Mouse (Mus musculus): ENCODE results near the gene Hormad2. TPM values are rescaled to one million over a fixed set of nuclear protein-coding genes. Genes with fewer than 3 reads are reported as not detected.

Hormad2 gene
- polyA plus RNA-seq, 1 experiment from 2014 or later, result 0.36 TPM

DNA sequence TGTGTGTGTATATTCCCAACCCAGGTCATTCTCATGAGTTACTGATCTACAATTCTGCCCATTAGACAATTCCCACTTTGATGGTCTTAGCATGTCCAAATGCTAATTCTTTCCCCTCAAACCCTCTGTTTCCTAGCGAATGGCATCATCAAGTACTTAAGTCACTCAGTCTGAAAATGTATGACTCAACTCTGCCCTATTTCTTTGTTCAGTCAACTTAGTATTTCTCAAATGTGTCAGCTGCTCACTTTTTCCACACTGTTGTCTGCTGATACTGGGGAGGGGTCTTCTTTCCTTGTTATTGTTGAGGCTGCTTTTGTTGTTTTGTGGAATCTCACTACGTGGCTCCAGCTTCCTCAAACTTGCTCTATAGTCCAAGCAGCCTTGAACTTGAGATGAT lies 2.7 kb downstream of the Hormad2 start:
- 67% methylated on average over 2 of the region's 2 CpGs for WGBS
- H3K4me1 ChIP-seq, result peaks cover 5% of the 10 kb centered on the region; the same call in 1 of the 2 replicates
- ATAC-seq (ENCODE audit: low FRiP score, low read depth), result no peak
- no peak overlapping the region for H3K27ac ChIP-seq
- H3K9ac ChIP-seq, result no peak overlapping the region
- no peak overlapping the region for H3K4me3 ChIP-seq
- H3K4me2 ChIP-seq (replicated peaks), result no peak overlapping the region
- H3K9me3 ChIP-seq, result no peaks in the 10 kb centered on the region
- no peaks in the 10 kb centered on the region for H3K27me3 ChIP-seq
- H3K36me3 ChIP-seq, result no peaks in the 10 kb centered on the region

DNA sequence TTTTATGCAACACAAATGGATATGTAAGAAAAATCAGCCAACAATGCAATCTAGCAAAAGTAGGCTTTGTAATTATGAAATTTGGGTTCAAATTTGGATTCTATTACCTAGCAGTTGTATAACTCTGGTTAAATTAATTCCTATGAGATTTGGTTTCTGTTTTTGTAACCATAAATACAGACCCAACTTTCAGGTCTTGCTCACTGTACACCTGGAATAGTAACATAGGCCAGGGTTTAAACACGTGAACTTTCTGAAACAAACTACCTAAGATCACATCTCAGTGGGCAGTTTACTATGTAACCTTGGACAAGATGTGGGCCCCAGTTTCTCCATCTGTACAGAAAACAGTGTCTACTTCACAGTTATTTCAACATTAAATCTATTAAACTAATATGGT lies 3.6 kb downstream of the Hormad2 start:
- Histone ChIP-seq H3K27ac (no peak overlapping the region), H3K4me2 (replicated peaks) (no peak overlapping the region), H3K9ac (no peak overlapping the region), H3K9me3 (no peaks in the 10 kb centered on the region), H3K36me3 (no peaks in the 10 kb centered on the region), H3K27me3 (no peaks in the 10 kb centered on the region), H3K4me1 (peaks cover 5% of the 10 kb centered on the region; the same call in 1 of the 2 replicates), H3K4me3 (no peak overlapping the region)
- WGBS, result 66% methylated on average over 1 of the region's 1 CpGs
- no peak for ATAC-seq (ENCODE audit: low FRiP score, low read depth)

DNA sequence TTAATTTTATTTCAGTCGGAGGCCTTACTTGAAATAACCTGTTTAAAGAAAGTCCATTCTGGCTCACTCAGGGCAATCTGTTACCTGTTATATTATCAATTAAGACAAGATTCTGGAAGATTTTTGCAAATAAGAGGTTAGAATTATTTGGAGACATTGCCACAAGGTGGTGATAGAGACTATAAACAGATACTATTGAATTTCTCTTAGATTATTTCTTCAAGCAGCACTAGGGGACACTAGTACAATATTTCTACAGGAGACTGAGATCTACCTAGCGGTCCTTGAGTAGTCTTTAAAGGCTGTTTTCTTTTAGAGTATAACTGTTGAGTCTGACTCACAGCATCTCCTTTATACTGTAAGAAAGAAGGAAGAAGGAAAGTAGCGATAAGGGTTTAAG lies 4.3 kb downstream of the Hormad2 start:
- H3K4me1 ChIP-seq, result peaks cover 5% of the 10 kb centered on the region; the same call in 1 of the 2 replicates
- H3K36me3 ChIP-seq, result no peaks in the 10 kb centered on the region
- no peaks in the 10 kb centered on the region for H3K27me3 ChIP-seq
- H3K9me3 ChIP-seq, result no peaks in the 10 kb centered on the region
- H3K4me3 ChIP-seq, result no peak overlapping the region
- H3K4me2 ChIP-seq (replicated peaks), result no peak overlapping the region
- no peak for ATAC-seq (ENCODE audit: low FRiP score, low read depth)
- WGBS, result 79% methylated on average over 3 of the region's 3 CpGs
- no peak overlapping the region for H3K27ac ChIP-seq
- no peak overlapping the region for H3K9ac ChIP-seq

DNA sequence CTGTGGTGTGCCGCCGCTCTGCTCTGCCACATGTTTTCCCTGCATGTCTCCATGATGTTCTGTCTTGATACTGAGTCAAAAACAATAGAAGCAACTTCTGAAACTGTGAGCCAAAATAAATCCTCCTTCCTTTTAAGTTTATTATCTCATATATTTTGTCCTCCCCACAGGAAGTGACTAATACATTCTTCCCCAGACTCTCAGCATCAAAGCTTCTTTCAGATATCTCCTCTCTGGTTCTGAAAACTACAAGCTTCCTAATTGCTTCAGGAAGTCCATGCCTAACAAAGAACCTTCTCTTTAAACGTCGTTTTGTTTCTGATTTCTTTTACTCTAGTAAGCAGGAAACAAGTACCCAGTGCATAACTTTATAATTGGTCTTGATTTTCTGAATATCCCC lies 6.4 kb downstream of the Hormad2 start:
- H3K9me3 ChIP-seq, result no peaks in the 10 kb centered on the region
- 63% methylated on average over 4 of the region's 4 CpGs for WGBS

DNA sequence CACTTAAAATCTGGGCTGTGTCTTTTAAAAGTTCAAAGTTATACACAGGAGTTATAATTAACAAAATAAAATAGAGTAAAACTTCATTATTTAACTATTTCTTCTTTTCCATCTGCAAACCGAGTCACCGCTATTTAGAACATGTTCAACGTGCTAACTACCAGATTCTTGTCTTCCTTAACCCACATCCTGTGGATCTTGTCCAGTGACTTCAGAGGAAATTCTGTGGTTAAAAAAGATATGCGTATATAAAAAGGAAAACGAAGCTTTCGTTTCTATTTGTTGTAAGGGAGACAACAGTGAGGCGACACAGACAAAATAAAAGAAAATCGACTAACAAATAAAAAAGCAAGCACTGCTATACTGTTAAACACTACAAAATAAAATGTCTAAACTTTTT lies 17.1 kb downstream of the Hormad2 start:
- WGBS, result 84% methylated on average over 8 of the region's 8 CpGs
- Histone ChIP-seq H3K9me3 (no peaks in the 10 kb centered on the region), H3K4me3 (no peak overlapping the region), H3K9ac (no peak overlapping the region), H3K27ac (no peak overlapping the region), H3K36me3 (no peaks in the 10 kb centered on the region), H3K27me3 (peaks cover 12% of the 10 kb centered on the region), H3K4me2 (replicated peaks) (no peak overlapping the region), H3K4me1 (no peaks in the 10 kb centered on the region)
- no peak for ATAC-seq (ENCODE audit: low FRiP score, low read depth)

More for the DNA sequence above, 6.4 kb downstream of the Hormad2 start:
- H3K4me1 ChIP-seq, result no peaks in the 10 kb centered on the region
- no peaks in the 10 kb centered on the region for H3K36me3 ChIP-seq
- no peaks in the 10 kb centered on the region for H3K27me3 ChIP-seq
- no peak for ATAC-seq (ENCODE audit: low FRiP score, low read depth)
- no peak overlapping the region for H3K27ac ChIP-seq
- no peak overlapping the region for H3K4me2 ChIP-seq (replicated peaks)
- no peak overlapping the region for H3K4me3 ChIP-seq
- no peak overlapping the region for H3K9ac ChIP-seq

DNA sequence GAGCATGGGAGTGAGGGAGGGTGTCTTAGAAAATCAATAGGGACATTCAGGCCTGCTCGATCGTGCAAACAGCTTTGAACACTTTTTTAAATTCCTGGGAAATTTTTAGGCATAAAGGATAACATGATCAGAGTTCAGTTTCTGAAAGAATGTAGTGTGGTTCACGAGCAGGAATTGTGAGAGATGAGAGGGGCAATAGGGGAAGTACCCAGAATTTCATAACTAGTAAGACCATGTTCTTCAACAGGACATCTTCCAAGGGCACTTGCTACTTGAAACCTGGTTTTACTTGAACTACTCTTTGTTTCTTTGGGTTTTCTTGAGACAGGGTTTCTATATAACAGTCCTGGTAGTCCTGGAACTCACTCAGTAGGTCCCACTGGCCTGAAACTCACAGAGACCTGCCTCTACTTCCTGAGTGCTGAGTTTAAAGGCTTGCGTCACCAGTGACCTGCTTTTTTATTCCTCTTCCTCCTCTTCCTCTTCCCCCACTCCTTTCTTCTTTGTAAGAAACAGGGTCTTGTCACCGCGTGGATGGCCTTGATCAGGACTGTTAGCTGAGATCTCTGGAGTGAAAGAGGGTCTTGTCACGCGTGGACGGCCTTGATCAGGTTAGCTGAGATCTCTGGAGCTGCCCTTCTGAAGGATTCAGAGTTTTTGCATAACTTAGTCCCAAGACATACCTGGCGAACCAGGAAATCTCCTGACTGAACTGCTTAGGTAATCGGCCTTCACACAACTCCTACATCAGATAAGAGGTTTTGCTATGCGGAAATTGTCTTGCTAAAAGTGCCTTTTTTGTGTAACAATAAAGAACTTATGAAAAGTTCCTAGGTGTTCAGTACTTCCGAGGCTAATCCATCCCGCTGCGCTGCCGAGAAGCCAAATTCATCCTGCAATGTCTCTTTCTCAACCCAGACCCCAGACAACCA lies 18.1 kb downstream of the Hormad2 start:
- H3K36me3 ChIP-seq, result no peaks in the 10 kb centered on the region
- H3K4me3 ChIP-seq, result no peak overlapping the region
- H3K4me1 ChIP-seq, result no peaks in the 10 kb centered on the region
- H3K27me3 ChIP-seq, result peaks cover 12% of the 10 kb centered on the region
- WGBS, result 83% methylated on average over 16 of the region's 16 CpGs
- H3K27ac ChIP-seq, result no peak overlapping the region
- no peak overlapping the region for H3K9ac ChIP-seq
- H3K4me2 ChIP-seq (replicated peaks), result no peak overlapping the region
- H3K9me3 ChIP-seq, result no peaks in the 10 kb centered on the region
- ATAC-seq (ENCODE audit: low FRiP score, low read depth), result no peak

DNA sequence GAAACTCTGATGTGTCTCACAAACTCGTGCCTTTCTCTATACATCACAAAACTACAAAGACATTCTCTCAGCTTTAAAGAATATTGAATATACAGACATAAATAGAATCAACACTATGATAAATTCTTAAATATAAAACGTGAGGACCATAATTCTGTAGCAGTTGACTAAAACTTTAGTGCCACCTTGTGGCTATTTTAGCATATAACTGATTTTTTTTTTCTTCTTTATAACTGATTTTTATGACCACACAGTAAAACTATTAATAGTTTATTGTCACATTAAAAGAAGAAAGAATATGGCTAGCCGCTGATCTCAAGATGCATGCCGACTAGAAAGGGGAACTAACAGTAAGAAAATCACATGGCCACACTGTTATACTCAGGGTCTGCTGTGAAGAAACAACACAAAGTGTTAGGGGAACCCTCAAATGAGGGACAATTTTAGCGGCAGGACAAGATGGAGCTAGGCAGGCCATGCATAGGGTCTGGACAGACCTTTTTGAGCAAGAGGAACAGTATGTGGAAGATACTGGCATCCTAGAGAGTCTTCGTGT lies 18.9 kb downstream of the Hormad2 start:
- Histone ChIP-seq H3K4me2 (replicated peaks) (no peak overlapping the region), H3K4me1 (no peaks in the 10 kb centered on the region), H3K4me3 (no peak overlapping the region), H3K27ac (no peak overlapping the region), H3K27me3 (peaks cover 12% of the 10 kb centered on the region), H3K9me3 (no peaks in the 10 kb centered on the region), H3K9ac (no peak overlapping the region), H3K36me3 (no peaks in the 10 kb centered on the region)
- ATAC-seq (ENCODE audit: low FRiP score, low read depth), result no peak
- WGBS, result 34% methylated on average over 6 of the region's 6 CpGs

DNA sequence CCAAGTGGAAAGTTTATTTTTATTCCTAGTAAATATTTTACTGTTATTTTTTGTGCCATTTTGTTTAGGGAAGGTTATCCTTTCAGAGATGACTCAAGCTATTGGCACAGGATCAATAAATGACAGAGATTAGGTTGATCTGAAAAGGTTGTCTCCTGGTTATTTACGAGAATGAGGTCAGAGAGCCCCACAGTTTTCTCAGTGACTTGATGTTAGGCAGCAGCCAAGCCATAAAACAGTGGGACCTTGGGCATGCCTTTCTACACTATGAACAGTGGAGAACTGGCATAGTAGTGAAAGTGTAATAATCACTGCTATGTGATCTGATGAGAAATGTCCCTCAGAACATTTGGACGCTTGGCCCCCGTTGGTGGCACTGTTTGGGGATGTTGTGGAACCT lies 22.9 kb downstream of the Hormad2 start:
- Histone ChIP-seq H3K9me3 (no peaks in the 10 kb centered on the region), H3K4me2 (replicated peaks) (no peak overlapping the region), H3K4me1 (no peaks in the 10 kb centered on the region), H3K27me3 (peaks cover 6% of the 10 kb centered on the region), H3K4me3 (no peak overlapping the region), H3K36me3 (no peaks in the 10 kb centered on the region), H3K9ac (no peak overlapping the region), H3K27ac (no peak overlapping the region)
- 76% methylated on average over 3 of the region's 3 CpGs for WGBS
- ATAC-seq (ENCODE audit: low FRiP score, low read depth), result no peak

DNA sequence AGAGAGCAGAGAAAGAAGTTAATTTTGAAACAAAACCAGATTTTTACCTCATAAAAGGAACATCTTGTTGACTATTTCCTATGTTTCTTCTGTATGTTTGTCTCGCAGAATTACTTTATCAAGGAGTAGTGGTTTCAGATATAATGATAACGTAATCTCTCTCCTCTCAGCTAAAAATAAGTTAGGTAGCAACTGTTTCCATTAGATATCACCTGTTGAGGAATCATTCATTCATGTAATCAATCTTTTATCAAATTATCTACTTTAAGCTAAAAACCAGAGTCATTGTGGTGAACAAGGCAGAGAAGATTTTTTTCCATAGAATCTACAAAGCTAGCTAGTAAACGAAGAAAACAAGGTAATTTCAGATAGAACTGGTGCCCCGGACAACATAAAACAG lies 28.6 kb downstream of the Hormad2 start:
- H3K27me3 ChIP-seq, result no peaks in the 10 kb centered on the region
- H3K4me1 ChIP-seq, result no peaks in the 10 kb centered on the region
- no peak overlapping the region for H3K27ac ChIP-seq
- no peak overlapping the region for H3K4me2 ChIP-seq (replicated peaks)
- H3K9ac ChIP-seq, result no peak overlapping the region
- no peak for ATAC-seq (ENCODE audit: low FRiP score, low read depth)
- no peak overlapping the region for H3K4me3 ChIP-seq
- H3K9me3 ChIP-seq, result no peaks in the 10 kb centered on the region
- H3K36me3 ChIP-seq, result no peaks in the 10 kb centered on the region
- WGBS, result 92% methylated on average over 4 of the region's 4 CpGs

DNA sequence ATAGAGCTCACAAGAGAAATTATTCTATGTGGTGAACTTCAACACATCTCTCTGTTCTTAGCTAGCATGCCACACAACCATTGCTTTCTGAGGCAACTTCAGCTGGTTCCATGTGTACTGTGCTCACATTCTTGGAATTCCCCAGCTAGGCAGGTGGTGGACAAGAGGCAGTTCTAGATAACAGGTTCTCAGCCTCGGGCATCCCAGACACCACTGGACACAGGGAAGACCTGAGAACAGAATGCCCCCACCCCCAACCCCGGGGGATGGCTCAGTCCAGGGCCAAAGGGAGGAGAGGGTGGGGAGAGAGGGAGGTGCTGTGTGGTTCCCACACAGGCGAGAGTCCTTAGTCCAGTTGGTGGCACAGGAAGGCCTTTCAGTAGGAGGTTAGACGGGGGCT lies 36.6 kb downstream of the Hormad2 start:
- no peak overlapping the region for H3K27ac ChIP-seq
- H3K4me3 ChIP-seq, result no peak overlapping the region
- no peak for ATAC-seq (ENCODE audit: low FRiP score, low read depth)
- no peaks in the 10 kb centered on the region for H3K4me1 ChIP-seq
- H3K9me3 ChIP-seq, result no peaks in the 10 kb centered on the region
- H3K9ac ChIP-seq, result no peak overlapping the region
- H3K27me3 ChIP-seq, result no peaks in the 10 kb centered on the region
- no peak overlapping the region for H3K4me2 ChIP-seq (replicated peaks)
- H3K36me3 ChIP-seq, result no peaks in the 10 kb centered on the region
- 33% methylated on average over 4 of the region's 4 CpGs for WGBS

DNA sequence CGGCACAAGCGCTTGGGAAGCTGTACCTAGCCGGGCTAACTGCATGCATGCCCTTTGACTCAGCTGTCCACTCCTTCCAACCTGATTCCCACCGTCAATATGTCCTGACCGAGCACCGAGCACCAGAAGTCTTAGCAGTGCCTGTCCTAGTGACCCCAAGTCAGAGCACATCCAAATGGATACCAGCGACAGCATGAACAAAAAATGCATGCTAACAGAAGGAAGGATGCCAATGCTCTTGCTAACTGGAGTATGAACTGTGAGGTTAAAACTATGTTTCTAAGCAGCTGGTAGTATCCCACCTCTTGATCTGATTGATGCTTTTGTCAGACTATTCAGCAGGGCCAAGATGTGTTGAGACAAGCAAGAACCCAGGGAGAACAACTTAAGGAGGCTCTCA lies 37.5 kb downstream of the Hormad2 start:
- no peaks in the 10 kb centered on the region for H3K36me3 ChIP-seq
- no peaks in the 10 kb centered on the region for H3K27me3 ChIP-seq
- WGBS, result 83% methylated on average over 7 of the region's 7 CpGs
- H3K4me1 ChIP-seq, result no peaks in the 10 kb centered on the region
- no peak overlapping the region for H3K27ac ChIP-seq
- no peak overlapping the region for H3K9ac ChIP-seq
- H3K4me2 ChIP-seq (replicated peaks), result no peak overlapping the region
- H3K9me3 ChIP-seq, result no peaks in the 10 kb centered on the region
- no peak for ATAC-seq (ENCODE audit: low FRiP score, low read depth)
- no peak overlapping the region for H3K4me3 ChIP-seq

DNA sequence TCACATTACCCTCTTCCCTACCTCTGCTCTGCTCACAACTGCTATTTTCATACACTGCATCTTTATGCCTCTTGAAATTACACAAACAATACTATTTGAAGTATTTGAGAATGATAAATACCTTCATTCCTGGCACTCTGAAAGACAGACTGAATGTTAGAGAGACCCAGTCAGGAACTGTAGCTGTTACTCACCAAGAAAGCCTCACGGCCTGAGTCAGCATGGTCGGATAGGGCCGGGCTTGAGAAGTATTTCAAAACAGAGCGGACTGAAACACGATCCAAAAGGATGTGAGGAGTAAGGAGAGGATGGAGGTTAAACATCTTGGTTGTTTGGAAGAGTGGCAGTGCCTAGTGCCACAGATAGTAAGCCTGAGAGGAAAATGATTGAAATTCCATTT lies 39.7 kb downstream of the Hormad2 start:
- Histone ChIP-seq H3K27me3 (no peaks in the 10 kb centered on the region), H3K27ac (no peak overlapping the region), H3K4me2 (replicated peaks) (no peak overlapping the region), H3K9me3 (no peaks in the 10 kb centered on the region), H3K9ac (no peak overlapping the region), H3K4me1 (no peaks in the 10 kb centered on the region), H3K4me3 (no peak overlapping the region), H3K36me3 (no peaks in the 10 kb centered on the region)
- 62% methylated on average over 5 of the region's 5 CpGs for WGBS
- ATAC-seq (ENCODE audit: low FRiP score, low read depth), result no peak

DNA sequence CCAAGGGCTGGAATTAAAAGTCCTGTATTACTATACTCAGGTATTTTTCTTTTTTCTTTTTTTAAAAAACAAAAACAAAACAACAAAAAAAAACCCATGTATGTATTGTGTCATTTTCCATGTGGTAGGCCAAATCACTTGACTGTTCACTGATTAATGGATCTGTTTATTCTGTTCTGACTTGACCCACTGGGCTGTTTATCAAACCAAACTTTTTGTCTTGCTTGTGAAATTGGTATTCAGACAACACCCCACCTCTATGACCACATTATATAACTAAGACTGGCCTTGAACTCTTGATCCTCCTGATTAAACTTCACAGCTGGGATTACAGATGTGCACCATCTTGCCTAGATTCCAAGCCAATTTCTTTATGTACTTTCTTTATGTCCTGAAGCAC lies 46.7 kb downstream of the Hormad2 start:
- no peak overlapping the region for H3K27ac ChIP-seq
- no peaks in the 10 kb centered on the region for H3K4me1 ChIP-seq
- H3K9me3 ChIP-seq, result no peaks in the 10 kb centered on the region
- H3K4me2 ChIP-seq (replicated peaks), result no peak overlapping the region
- ATAC-seq (ENCODE audit: low FRiP score, low read depth), result no peak
- H3K27me3 ChIP-seq, result no peaks in the 10 kb centered on the region
- H3K4me3 ChIP-seq, result no peak overlapping the region
- H3K9ac ChIP-seq, result no peak overlapping the region
- no peaks in the 10 kb centered on the region for H3K36me3 ChIP-seq

Measured in limb, embryonic 13.5 days (tissue).